Mouse (Mus musculus) testis, adult 10 weeks (tissue): ENCODE data around the gene C1qtnf2. TPM values are rescaled to one million over a fixed set of nuclear protein-coding genes. Genes with fewer than 3 reads are reported as not detected.

Experiments
- polyA plus RNA-seq: library from polyadenylated mRNA; stranded (reverse); fragments of 350-450 nt; fragmentation: Illumina TruSeq; extraction: RNeasy Lipid Tissue Mini Kit (QIAGEN cat#74804); gene quantifications from one replicate; pipeline ENCODE4 v1.2.3, GENCODE M21; 2014; ENCODE audit warnings: low read depth, low replicate concordance

The C1qtnf2 gene
- not detected for polyA plus RNA-seq

GRCm38 (mm10) chr11:43474225-43474774 lies at the start of gene C1qtnf2:
Gene C1qtnf2, plus strand, starts transcription at chr11:43474276.

DNA sequence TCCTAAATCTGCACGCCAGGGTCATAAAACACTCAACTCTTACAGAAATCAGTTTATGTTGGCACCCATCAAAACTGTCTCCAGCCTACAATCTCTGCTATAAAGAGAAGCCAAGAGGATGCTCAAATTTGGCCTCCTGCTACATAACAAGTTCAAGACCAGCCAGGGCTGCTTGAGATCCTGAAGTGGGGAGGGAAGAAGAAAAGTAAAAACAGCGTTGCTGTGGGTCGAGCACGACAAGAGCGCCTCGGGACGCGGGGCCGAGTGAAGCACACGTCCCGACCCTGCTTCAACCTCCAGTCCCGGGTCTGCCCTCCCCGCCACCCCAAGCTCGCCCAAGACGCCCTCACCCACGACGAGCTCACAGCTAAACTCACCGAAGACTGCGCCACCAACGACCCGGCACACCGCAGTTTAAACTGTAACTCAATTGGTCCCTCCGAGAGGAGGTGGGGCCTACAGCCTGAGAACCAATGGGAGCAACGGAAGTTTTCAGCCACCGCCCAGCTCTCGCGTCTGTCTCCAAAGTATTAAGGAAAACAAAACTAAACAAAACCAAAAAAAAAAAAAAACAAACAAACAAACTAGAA lies 48.2 kb upstream of the C1qtnf2 start, which contains the start of gene Pttg1:
Gene Pttg1 (minus strand): TSS at position 428 of the 590 bp plus-strand sequence.

GRCm38 (mm10) chr11:43433254-43434023 lies 40.6 kb upstream of the C1qtnf2 start, which contains the start of gene Slu7:
Gene Slu7, plus strand, starts transcription at chr11:43433744.

DNA sequence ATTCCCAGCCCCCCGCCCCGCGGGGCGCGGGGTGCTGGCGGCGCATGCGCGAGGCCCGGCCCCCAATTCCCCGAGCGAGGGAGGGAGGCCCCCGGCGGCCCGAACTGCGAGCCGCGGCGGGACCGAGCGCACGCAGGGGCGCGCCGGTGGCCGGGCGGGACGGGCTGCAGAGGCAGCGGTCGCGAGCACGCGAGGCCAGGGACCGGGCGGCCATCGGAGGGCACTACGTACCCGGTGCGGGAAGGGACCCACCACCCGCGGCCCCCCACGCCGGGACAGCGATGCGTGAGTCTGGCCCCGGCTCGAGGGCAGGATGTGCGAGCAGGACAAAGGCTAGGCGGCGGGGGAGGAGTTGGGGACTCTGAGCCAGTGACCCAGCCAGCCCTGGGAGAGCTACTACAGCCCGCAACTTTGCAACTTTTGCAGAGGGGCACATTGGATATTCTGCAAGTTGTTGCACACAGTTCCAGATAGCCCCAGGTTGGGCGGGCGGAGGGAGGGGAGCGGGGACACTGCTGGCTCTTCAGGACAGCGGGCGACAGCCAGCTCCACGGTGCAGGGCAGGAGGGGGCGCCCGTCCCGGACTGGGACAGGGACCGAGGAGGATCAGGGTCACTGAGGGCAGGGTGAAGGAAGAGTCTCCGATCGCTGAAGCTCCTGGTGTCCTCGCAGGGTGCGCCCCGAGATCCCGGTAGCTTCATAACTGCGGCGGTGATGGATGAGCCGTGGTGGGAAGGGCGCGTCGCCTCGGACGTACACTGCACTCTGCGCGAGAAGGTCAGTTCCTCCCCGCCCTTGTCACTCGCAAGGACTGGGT lies 54.8 kb downstream of the C1qtnf2 start, which contains the start of gene Ccnjl:
Gene Ccnjl (plus strand): TSS at position 102 of the 817 bp plus-strand sequence.

Other genes starting within 250 kb of the C1qtnf2 start
- gene Pttg1, start 48.0 kb upstream of the C1qtnf2 start, polyA plus RNA-seq: 71.3 TPM
- gene Slu7, start 40.5 kb upstream of the C1qtnf2 start, polyA plus RNA-seq: 92.9 TPM
- 2.1 TPM for gene Ccnjl, start 54.5 kb downstream of the C1qtnf2 start, polyA plus RNA-seq
- gene 4933415A04Rik, start 112.8 kb downstream of the C1qtnf2 start, polyA plus RNA-seq: 0.20 TPM
- not detected for gene Fabp6, start 127.3 kb downstream of the C1qtnf2 start, polyA plus RNA-seq
- 25.0 TPM for gene Pwwp2a, start 207.7 kb downstream of the C1qtnf2 start, polyA plus RNA-seq